Mouse (Mus musculus): ENCODE results near the gene Trmt1.

DNA sequence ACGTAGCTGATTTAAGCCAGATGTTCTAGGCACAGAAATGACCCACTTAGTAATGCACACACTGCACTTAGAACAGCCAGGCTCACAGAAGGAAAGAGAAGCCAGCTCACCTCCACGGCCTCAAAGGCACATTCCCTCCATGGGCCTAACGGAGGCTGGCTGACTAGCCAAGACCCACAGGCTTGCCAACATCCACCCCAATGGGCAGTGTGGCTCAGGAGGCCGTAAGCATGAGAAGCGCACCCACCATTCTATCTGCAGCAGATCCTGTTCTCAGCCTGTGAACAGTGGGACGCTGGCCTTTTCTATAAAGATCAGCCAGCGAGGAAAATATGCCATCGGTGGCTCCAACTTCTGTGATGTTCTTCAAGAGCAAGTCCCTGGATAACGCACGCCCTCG lies 30.7 kb downstream of the Trmt1 start:
- TF ChIP-seq CTCF (IDR thresholded peaks at IDR 0.05; ENCODE audit: low read depth, low read length) (no peak), POLR2A (IDR thresholded peaks at IDR 0.05; ENCODE audit: extremely low read depth, insufficient read depth, low read length) (no peak)
